Mouse (Mus musculus): Measurements from ENCODE around the gene Wdr60. TPM values are rescaled to one million over a fixed set of nuclear protein-coding genes. Genes with fewer than 3 reads are reported as not detected.

The Wdr60 gene
- polyA plus RNA-seq, 1 experiment, result 13.5 TPM

DNA sequence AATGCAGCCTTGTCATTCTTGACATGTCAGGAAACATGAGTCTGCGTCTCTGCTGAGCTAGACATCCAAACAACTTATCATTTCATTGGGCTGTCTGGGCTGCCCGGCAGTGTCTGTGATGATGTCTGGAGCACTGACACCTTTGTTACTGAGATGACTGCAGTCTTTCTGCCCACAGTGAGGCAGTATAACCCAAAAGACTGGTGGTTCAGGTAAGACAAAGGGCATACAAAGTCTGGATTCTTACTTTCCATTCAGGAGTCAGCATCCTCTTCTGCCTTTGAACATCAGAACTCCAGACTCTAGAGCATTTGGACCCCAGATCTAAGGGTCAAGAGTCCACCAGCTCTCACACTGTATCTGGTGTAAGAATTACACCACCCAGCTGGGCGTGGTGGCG lies 27.5 kb downstream of the Wdr60 start:
- no peak for DNase-seq
- TF ChIP-seq POLR2A (IDR thresholded peaks at IDR 0.05; ENCODE audit: borderline replicate concordance, insufficient read depth, low read length) (no peak), CTCF (IDR thresholded peaks at IDR 0.05; ENCODE audit: borderline replicate concordance, insufficient read depth, low read depth, low read length) (peak; percentile 18; the same call in 1 of the 2 replicates)
- 77% methylated on average over 4 of the region's 4 CpGs for WGBS
- Histone ChIP-seq H3K27me3 (ENCODE audit: control insufficient read depth, insufficient read depth, low read length) (no peaks in the 10 kb centered on the region), H3K27ac (ENCODE audit: insufficient read depth, low read length) (no peak overlapping the region), H3K4me1 (ENCODE audit: control insufficient read depth, insufficient read depth, low read length) (no peaks in the 10 kb centered on the region), H3K4me3 (replicated peaks; ENCODE audit: insufficient read depth, low read depth, low read length) (no peak overlapping the region)

DNA sequence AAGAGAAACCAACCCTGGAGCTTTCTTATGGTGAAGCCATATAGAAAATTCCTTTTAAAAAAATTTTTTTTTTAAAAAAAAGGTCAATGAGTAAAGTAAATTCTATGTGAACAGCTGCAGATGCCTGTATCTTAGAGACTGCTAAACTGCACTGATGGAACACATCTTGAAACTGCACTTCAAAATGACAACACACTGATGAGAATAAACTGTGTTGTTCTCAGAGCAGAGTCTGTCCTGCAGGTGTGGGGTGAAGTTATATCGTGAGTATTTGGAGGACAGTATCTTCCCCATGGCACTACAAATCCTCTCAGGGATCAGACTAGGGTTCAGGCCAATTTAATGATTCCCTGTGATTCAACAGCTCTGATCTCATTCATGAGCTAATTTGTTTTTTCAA lies 30.8 kb downstream of the Wdr60 start:
- TF ChIP-seq POLR2A (IDR thresholded peaks at IDR 0.05; ENCODE audit: borderline replicate concordance, insufficient read depth, low read length) (no peak), CTCF (IDR thresholded peaks at IDR 0.05; ENCODE audit: borderline replicate concordance, insufficient read depth, low read depth, low read length) (no peak)
- DNase-seq, result no peak
- Histone ChIP-seq H3K4me3 (replicated peaks; ENCODE audit: insufficient read depth, low read depth, low read length) (no peak overlapping the region), H3K4me1 (ENCODE audit: control insufficient read depth, insufficient read depth, low read length) (no peaks in the 10 kb centered on the region), H3K27ac (ENCODE audit: insufficient read depth, low read length) (no peak overlapping the region), H3K27me3 (ENCODE audit: control insufficient read depth, insufficient read depth, low read length) (no peaks in the 10 kb centered on the region)
- WGBS, result 88% methylated on average over 1 of the region's 1 CpGs

DNA sequence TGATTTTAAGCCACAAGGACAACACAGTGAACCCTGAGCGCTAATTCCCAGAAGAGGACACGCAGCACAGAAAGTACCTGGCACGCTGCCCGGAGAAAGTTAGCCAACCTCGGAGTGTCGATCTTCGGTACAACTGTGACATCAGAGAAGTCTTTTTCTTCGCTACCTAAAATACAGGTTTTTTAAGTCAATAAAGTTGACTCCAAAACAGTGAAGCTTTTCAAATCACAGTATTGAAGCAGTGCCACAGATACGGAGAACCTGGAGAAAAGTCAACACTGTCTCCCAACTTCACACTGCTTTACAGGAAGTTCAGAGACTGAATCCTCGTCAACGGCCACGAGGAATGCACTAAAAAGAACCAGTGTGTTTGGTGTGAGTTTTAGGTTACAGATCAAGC lies 31.2 kb downstream of the Wdr60 start:
- H3K27me3 ChIP-seq (ENCODE audit: control insufficient read depth, insufficient read depth, low read length), result no peaks in the 10 kb centered on the region
- H3K27ac ChIP-seq (ENCODE audit: insufficient read depth, low read length), result no peak overlapping the region
- H3K4me1 ChIP-seq (ENCODE audit: control insufficient read depth, insufficient read depth, low read length), result no peaks in the 10 kb centered on the region
- no peak for TF ChIP-seq CTCF (IDR thresholded peaks at IDR 0.05; ENCODE audit: borderline replicate concordance, insufficient read depth, low read depth, low read length)
- TF ChIP-seq POLR2A (IDR thresholded peaks at IDR 0.05; ENCODE audit: borderline replicate concordance, insufficient read depth, low read length), result no peak
- H3K4me3 ChIP-seq (replicated peaks; ENCODE audit: insufficient read depth, low read depth, low read length), result no peak overlapping the region
- WGBS, result 34% methylated on average over 12 of the region's 12 CpGs
- peak; percentile 13 to 15 for DNase-seq

DNA sequence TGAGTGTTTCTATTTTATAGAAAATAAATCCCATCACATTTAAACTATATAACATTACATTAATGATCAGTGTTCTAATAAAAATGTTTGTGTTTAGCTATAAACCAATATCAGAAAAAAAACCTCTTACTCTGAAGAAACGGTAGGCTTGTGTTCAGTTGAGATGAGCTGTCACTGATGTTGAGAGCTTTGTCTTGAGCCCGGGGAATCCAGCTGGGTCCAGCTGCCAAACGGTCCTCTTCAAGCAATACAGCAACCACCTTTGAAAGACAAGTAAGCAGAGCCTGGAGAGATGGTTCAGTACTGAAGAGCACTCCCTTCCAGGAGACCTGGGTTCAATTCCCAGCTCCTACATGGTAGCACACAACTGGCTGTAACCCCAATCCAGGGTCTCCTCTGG lies 33.4 kb downstream of the Wdr60 start:
- TF ChIP-seq POLR2A (IDR thresholded peaks at IDR 0.05; ENCODE audit: borderline replicate concordance, insufficient read depth, low read length), result no peak
- TF ChIP-seq CTCF (IDR thresholded peaks at IDR 0.05; ENCODE audit: borderline replicate concordance, insufficient read depth, low read depth, low read length), result no peak
- Histone ChIP-seq H3K4me1 (ENCODE audit: control insufficient read depth, insufficient read depth, low read length) (no peaks in the 10 kb centered on the region), H3K27me3 (ENCODE audit: control insufficient read depth, insufficient read depth, low read length) (no peaks in the 10 kb centered on the region), H3K4me3 (replicated peaks; ENCODE audit: insufficient read depth, low read depth, low read length) (no peak overlapping the region), H3K27ac (ENCODE audit: insufficient read depth, low read length) (no peak overlapping the region)
- DNase-seq, result no peak
- 64% methylated on average over 3 of the region's 3 CpGs for WGBS

DNA sequence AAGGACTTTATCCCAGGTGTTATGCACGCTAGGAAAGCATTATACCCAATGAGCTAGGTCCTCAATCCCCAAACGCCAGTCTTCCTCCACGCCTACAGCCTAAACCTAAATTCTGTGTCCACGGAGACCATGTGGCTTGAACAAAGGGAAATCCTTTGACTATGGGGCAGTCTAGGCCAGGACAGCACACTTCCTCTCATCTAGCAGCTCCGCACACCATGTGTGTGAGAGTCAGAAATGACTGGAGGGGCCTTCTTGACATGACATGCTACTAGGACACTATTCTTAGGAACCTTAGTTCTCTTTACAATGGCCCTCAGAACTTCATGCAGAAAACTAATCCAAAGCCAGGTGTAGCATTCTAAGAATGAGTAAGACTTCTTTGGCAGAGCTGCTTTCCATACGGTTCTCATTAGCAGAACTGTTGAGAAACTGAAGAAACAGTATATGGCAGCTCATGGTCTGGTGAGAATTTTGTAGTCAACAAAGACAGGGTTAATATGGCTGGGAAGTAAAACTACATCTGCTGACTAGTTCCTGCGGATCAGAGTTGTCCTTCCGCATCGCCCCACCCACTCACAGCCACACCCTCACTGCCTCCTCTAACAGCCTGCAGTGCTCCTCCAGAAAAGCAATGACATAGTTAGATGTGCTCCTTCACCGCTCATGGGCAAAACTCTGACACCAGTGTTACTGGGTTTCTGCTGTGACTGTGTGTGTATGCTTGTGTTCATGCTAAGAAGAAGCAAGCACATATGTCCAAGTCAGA lies 36.3 kb downstream of the Wdr60 start:
- Histone ChIP-seq H3K27ac (ENCODE audit: insufficient read depth, low read length) (no peak overlapping the region), H3K4me3 (replicated peaks; ENCODE audit: insufficient read depth, low read depth, low read length) (no peak overlapping the region), H3K4me1 (ENCODE audit: control insufficient read depth, insufficient read depth, low read length) (no peaks in the 10 kb centered on the region), H3K27me3 (ENCODE audit: control insufficient read depth, insufficient read depth, low read length) (no peaks in the 10 kb centered on the region)
- 89% methylated on average over 10 of the region's 10 CpGs for WGBS
- DNase-seq, result no peak
- TF ChIP-seq CTCF (IDR thresholded peaks at IDR 0.05; ENCODE audit: borderline replicate concordance, insufficient read depth, low read depth, low read length), result no peak
- TF ChIP-seq POLR2A (IDR thresholded peaks at IDR 0.05; ENCODE audit: borderline replicate concordance, insufficient read depth, low read length), result no peak

DNA sequence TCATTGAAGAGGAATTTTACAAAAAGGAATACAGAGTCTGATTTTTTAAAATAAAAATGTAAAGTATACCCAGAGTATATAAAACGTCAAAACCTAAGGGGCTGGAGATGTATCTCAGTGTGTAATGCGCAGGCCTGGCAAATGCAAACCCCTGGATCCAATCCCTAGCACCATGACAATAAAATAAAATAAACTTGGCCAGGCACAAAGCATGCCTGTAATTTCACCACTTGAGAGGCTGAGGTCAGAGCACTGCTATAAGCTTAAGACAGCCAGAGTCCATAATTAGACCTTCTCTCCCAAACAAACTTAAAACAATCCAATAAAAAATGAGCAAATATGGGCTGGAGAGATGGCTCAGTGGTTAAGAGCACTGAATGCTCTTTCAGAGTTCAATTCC lies 39.7 kb downstream of the Wdr60 start:
- Histone ChIP-seq H3K27me3 (ENCODE audit: control insufficient read depth, insufficient read depth, low read length) (no peaks in the 10 kb centered on the region), H3K4me1 (ENCODE audit: control insufficient read depth, insufficient read depth, low read length) (no peaks in the 10 kb centered on the region), H3K4me3 (replicated peaks; ENCODE audit: insufficient read depth, low read depth, low read length) (no peak overlapping the region), H3K27ac (ENCODE audit: insufficient read depth, low read length) (no peak overlapping the region)
- DNase-seq, result no peak
- 97% methylated on average over 2 of the region's 2 CpGs for WGBS
- TF ChIP-seq POLR2A (IDR thresholded peaks at IDR 0.05; ENCODE audit: borderline replicate concordance, insufficient read depth, low read length) (no peak), CTCF (IDR thresholded peaks at IDR 0.05; ENCODE audit: borderline replicate concordance, insufficient read depth, low read depth, low read length) (no peak)

DNA sequence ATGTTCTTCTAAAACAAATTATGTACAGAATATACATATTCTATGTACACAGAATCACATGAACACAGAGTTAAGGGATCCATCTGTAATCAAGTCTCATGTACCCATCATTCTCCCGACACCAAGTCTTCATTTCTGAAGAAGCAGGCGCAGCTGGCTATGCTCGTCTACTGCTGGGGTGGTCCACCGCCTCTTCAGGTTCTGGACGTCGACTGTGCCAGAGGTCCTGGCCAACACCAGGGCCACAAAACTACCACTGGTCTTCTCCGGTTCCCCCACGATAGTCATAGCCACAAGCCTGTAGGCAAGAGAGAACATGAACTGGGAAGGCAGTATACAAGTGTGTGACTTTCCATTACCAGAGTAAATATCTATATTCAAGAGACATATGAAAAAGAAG lies 55.3 kb downstream of the Wdr60 start:
- no peaks in the 10 kb centered on the region for H3K27me3 ChIP-seq (ENCODE audit: control insufficient read depth, insufficient read depth, low read length)
- DNase-seq, result no peak
- WGBS, result 86% methylated on average over 8 of the region's 8 CpGs
- TF ChIP-seq POLR2A (IDR thresholded peaks at IDR 0.05; ENCODE audit: borderline replicate concordance, insufficient read depth, low read length) (no peak), CTCF (IDR thresholded peaks at IDR 0.05; ENCODE audit: borderline replicate concordance, insufficient read depth, low read depth, low read length) (no peak)
- no peak overlapping the region for H3K27ac ChIP-seq (ENCODE audit: insufficient read depth, low read length)
- H3K4me1 ChIP-seq (ENCODE audit: control insufficient read depth, insufficient read depth, low read length), result no peaks in the 10 kb centered on the region
- H3K4me3 ChIP-seq (replicated peaks; ENCODE audit: insufficient read depth, low read depth, low read length), result no peak overlapping the region

DNA sequence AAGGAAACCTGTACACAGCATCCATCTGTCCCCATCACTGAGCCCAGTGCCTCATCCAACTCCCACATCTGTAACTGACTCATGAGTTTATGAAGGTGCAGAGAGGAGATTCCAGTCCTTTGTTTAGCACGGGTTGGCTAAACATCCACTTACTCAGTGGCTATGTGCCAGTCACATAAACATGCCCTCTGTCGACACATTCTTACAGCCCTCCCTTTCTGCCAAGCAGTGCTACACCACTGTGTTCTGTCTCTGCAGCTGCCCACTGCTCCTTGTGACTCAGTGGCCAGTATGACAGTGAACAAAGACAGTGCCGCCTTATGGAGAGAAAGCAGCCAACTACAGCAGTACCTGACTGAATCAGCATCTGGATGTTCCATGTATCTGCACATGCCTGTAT lies 57.1 kb downstream of the Wdr60 start:
- no peak overlapping the region for H3K4me3 ChIP-seq (replicated peaks; ENCODE audit: insufficient read depth, low read depth, low read length)
- H3K4me1 ChIP-seq (ENCODE audit: control insufficient read depth, insufficient read depth, low read length), result no peaks in the 10 kb centered on the region
- DNase-seq, result no peak
- H3K27ac ChIP-seq (ENCODE audit: insufficient read depth, low read length), result no peak overlapping the region
- no peaks in the 10 kb centered on the region for H3K27me3 ChIP-seq (ENCODE audit: control insufficient read depth, insufficient read depth, low read length)
- WGBS, result 32% methylated on average over 3 of the region's 3 CpGs
- TF ChIP-seq CTCF (IDR thresholded peaks at IDR 0.05; ENCODE audit: borderline replicate concordance, insufficient read depth, low read depth, low read length), result no peak
